Mouse (Mus musculus) ovary, postnatal 10 days (tissue): ENCODE data around the gene Nccrp1.
"Not testable (repeated sequence)": the region's sequence is repeated elsewhere in the genome, so short reads cannot be mapped to it uniquely, and the experiment has no call there.

Experiments used
- DNase-seq: peaks from one replicate; pipeline ENCODE4 v3.0.0; 2022; ENCODE audit warnings: low spot score

The Nccrp1 gene

DNA sequence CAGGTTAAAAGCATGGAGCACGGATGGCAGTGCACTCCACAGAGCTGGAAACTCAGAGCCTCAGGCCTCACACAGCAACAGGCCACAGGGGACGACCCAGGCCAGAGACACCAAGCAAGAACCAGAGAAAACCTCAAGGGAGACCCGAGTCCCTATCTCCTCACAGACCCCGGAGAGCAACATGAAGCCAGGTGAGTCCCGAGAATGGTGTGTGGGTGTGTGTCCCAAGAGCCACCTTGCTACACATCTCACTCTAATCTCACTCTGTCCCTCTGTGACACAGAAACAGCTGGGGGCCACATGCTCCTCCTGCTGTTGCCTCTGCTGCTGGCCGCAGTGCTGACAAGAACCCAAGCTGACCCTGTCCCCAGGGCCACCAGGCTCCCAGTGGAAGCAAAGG is 24.5 kb downstream of the Nccrp1 start, which contains the start of gene Ifnl3:
Gene Ifnl3 (plus strand): TSS at position 301 of the 400 bp plus-strand sequence.
- not testable (repeated sequence) for DNase-seq

DNA sequence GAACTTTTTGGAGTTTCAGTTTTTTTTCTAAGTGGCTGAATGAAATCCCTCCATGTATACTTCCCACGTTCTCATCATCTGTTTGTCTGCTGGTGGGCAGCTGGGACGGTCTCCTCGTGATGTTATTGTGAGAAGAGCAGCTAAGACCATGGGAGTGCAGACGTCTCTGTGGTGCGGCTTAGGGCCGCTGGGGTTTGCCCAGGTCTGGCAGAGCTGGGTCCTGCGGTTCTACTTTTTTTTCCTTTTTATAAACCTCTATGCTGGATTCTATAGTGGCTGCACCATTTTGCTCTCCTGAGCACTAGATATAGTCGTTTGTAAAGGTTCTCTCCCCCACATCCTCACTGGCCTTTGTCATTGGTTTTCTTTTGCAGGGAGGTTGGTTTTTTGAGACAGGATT is 35.6 kb downstream of the Nccrp1 start:
- DNase-seq: no peak

DNA sequence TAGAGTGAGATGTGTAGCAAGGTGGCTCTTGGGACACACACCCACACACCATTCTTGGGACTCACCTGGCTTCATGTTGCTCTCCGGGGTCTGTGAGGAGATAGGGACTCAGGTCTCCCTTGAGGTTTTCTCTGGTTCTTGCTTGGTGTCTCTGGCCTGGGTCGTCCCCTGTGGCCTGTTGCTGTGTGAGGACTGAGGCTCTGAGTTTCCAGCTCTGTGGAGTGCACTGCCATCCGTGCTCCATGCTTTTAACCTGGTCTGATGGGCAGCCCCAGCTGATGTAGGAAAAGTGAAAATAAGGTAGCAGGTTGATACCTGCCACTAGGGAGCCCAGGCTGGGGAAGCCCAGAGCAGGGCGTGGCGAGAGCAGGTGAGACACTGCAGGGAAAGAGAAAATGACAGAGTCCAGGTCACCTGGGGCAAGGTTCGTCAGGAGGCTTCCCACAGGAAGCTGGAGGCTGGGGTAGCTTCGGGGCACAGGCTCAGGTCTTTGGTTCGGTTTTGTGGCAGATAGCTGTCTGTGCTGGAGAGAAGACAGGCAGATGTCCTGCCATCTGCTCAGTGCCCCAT is 36.6 kb downstream of the Nccrp1 start, which contains the start of gene Ifnl2:
Gene Ifnl2 (minus strand): TSS at position 51 of the 570 bp plus-strand sequence.
- not testable (repeated sequence) for DNase-seq

DNA sequence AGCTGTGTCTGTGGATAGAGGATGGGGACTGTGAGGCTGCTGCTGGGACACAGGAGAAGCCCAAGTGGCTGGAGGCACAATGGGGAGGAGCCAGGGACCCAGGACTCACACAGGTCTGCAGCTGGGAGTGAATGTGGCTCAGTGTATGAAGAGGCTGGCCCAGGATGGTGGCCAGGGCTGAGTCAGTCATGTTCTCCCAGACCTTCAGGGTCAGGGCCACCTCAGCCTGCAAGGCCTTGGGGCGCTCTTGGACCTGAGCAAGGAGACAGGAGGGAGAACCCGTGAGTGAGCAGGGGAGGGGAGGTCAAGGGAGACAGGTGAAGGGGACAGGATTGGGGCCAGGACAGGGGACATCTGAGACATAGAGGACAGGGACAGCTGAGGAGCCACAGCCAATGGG is 37.9 kb downstream of the Nccrp1 start:
- not testable (repeated sequence) for DNase-seq

DNA sequence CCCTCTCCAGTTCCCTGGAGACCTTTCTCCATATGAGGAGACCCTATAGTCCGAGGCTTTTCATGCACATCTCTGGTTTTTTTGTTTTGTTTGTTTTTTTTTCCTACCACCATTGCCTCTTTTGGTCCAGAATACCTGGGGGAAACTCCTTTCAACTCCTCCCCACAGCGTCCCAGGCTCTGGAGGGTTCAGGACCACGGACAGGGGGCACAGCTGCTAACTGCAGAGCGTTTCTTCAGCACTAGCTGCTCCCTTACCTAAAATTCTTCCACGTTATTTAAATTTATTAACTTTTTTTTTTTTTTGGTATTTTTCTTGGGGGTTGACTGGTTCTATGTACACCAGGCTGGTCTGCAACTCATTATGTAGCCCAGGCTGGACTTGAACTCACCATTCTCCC is 41.5 kb downstream of the Nccrp1 start:
- no peak for DNase-seq

DNA sequence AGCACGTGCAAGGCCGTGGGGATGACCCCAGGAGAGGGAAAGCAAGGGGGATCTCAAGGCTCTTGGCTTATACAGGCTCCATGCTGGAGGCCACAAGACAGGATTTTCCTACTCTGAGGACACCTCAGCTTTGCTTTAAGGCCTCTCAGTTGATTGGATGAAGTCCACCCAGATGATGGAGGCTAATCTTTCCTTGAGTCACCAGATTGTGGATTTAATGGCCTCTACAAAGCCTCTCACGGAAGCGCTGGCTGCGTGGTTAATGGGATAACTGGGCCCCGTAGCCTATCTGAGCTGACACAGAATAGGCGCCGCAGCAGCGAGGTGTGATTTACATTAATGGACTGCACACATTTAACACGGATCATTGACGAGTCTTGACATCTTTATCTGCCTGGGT is 51.6 kb downstream of the Nccrp1 start:
- DNase-seq: no peak
